Mouse (Mus musculus): ENCODE data around the gene Elovl6.

Elovl6 gene

GRCm38 (mm10) chr3:129566013-129566412 lies 33.9 kb downstream of the Elovl6 start:
- DNase-seq (ENCODE audit: low spot score): no peak

GRCm38 (mm10) chr3:129566876-129567275 lies 34.7 kb downstream of the Elovl6 start:
- DNase-seq (ENCODE audit: low spot score): no peak

- no peak for DNase-seq (ENCODE audit: low spot score)
Measured at GRCm38 (mm10) chr3:129568506-129568905, 36.4 kb downstream of the Elovl6 start.

- no peak for DNase-seq (ENCODE audit: low spot score)
Measured at GRCm38 (mm10) chr3:129570989-129571388, 38.8 kb downstream of the Elovl6 start.

GRCm38 (mm10) chr3:129571642-129572041 lies 39.5 kb downstream of the Elovl6 start:
- no peak for DNase-seq (ENCODE audit: low spot score)

GRCm38 (mm10) chr3:129572959-129573358 lies 40.8 kb downstream of the Elovl6 start:
- DNase-seq (ENCODE audit: low spot score): no peak

GRCm38 (mm10) chr3:129573609-129574008 lies 41.5 kb downstream of the Elovl6 start:
- no peak for DNase-seq (ENCODE audit: low spot score)

- DNase-seq (ENCODE audit: low spot score): no peak
Measured at GRCm38 (mm10) chr3:129575086-129575485, 42.9 kb downstream of the Elovl6 start.

GRCm38 (mm10) chr3:129576522-129576921 lies 44.4 kb downstream of the Elovl6 start:
- DNase-seq (ENCODE audit: low spot score): no peak

- DNase-seq (ENCODE audit: low spot score): no peak
Measured at GRCm38 (mm10) chr3:129578741-129579475, 46.8 kb downstream of the Elovl6 start.

- no peak for DNase-seq (ENCODE audit: low spot score)
Measured at GRCm38 (mm10) chr3:129581024-129581423, 48.9 kb downstream of the Elovl6 start.

- no peak for DNase-seq (ENCODE audit: low spot score)
Measured at GRCm38 (mm10) chr3:129582449-129582848, 50.3 kb downstream of the Elovl6 start.

- DNase-seq (ENCODE audit: low spot score): no peak
Measured at GRCm38 (mm10) chr3:129583290-129583689, 51.1 kb downstream of the Elovl6 start.

- no peak for DNase-seq (ENCODE audit: low spot score)
Measured at GRCm38 (mm10) chr3:129587916-129588315, 55.8 kb downstream of the Elovl6 start.

GRCm38 (mm10) chr3:129588753-129589152 lies 56.6 kb downstream of the Elovl6 start:
- DNase-seq (ENCODE audit: low spot score): no peak

GRCm38 (mm10) chr3:129589705-129590104 lies 57.5 kb downstream of the Elovl6 start:
- no peak for DNase-seq (ENCODE audit: low spot score)

GRCm38 (mm10) chr3:129590548-129591226 lies 58.5 kb downstream of the Elovl6 start:
- no peak for DNase-seq (ENCODE audit: low spot score)

- no peak for DNase-seq (ENCODE audit: low spot score)
Measured at GRCm38 (mm10) chr3:129591251-129591650, 59.1 kb downstream of the Elovl6 start.

- DNase-seq (ENCODE audit: low spot score): no peak
Measured at GRCm38 (mm10) chr3:129591761-129592160, 59.6 kb downstream of the Elovl6 start.

- DNase-seq (ENCODE audit: low spot score): no peak
Measured at GRCm38 (mm10) chr3:129593001-129593400, 60.8 kb downstream of the Elovl6 start.

GRCm38 (mm10) chr3:129593735-129594134 lies 61.6 kb downstream of the Elovl6 start:
- no peak for DNase-seq (ENCODE audit: low spot score)

- no peak for DNase-seq (ENCODE audit: low spot score)
Measured at GRCm38 (mm10) chr3:129596098-129596497, 63.9 kb downstream of the Elovl6 start.

GRCm38 (mm10) chr3:129602289-129602688 lies 70.1 kb downstream of the Elovl6 start:
- no peak for DNase-seq (ENCODE audit: low spot score)

- no peak for DNase-seq (ENCODE audit: low spot score)
Measured at GRCm38 (mm10) chr3:129605487-129605886, 73.3 kb downstream of the Elovl6 start.
